12 mouse cellular contexts compared by ENCODE assay signal in the genomic region with DNA sequence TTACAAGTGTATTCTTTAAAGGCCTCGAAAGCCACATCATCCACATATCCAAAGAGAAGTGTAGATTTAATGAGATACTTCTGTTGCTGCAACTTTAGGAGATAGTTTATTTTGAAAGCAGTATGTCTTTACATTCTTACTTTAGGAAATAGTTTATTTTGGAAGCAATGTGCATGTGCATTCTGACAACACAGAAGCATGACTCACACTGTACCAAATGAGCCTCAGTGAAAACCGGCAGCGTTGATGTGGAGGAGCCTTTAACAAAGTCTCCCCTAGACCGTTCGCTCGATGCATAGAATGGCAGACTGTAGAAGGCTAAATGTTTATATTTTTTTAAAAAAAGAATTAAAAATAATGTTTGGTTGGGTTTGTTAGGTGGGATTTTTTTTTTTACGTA.
"Had no signal": no experiment of that assay in that cellular context is flagged by ENCODE, and none has a peak within 500 bp of the region (broad histone marks: within the 10 kb centered on the region; RNA-seq: fewer than 3 reads in every experiment).

No protein-coding gene starts in this region.

- DNase-seq: gastrocnemius, adult 2 months; gastrocnemius, postnatal 10 days; gastrocnemius, postnatal 25 days; heart, adult 2 months; heart, postnatal 10 days; heart, postnatal 4 days; kidney, adult 18-20 months; kidney, adult 8-10 months; kidney, postnatal 10 days; kidney, postnatal 25 days; kidney, postnatal 4 days; liver had no signal
